Mouse (Mus musculus) E14TG2a.4 (cell line): ENCODE results near the gene Rcl1.

ENCODE experiments used
- H3K27me3 ChIP-seq: 2 replicates; pipeline ENCODE4 v1.6.1; 2014; ENCODE audit warnings: low read length, control low read depth; ENCODE audit not compliant: insufficient read depth
- H3K36me3 ChIP-seq: 2 replicates; pipeline ENCODE4 v1.6.1; 2014; ENCODE audit warnings: low read length, control low read depth; ENCODE audit not compliant: insufficient read depth
- H3K4me1 ChIP-seq: replicated peaks from 2 replicates; pipeline ENCODE4 v1.6.1; 2014; ENCODE audit warnings: low read depth, low read length, control low read depth
- H3K4me3 ChIP-seq: replicated peaks from 2 replicates; pipeline ENCODE4 v1.5.1; 2014; ENCODE audit warnings: mild to moderate bottlenecking, low read length
- H3K9me3 ChIP-seq: 2 replicates; pipeline ENCODE4 v1.6.1; 2014; ENCODE audit warnings: low read length, control low read depth
- CTCF ChIP-seq: conservative IDR thresholded peaks from 2 replicates; pipeline ENCODE4 v1.5.1; 2014; ENCODE audit warnings: low read length
- NANOG ChIP-seq: IDR thresholded peaks from 2 replicates; pipeline ENCODE4 v1.6.1; 2014; ENCODE audit warnings: borderline replicate concordance, low read length, mixed read lengths
- POU5F1 ChIP-seq: IDR thresholded peaks from 2 replicates; pipeline ENCODE4 v1.6.1; 2014; ENCODE audit warnings: low read length, borderline replicate concordance

Rcl1 gene

DNA sequence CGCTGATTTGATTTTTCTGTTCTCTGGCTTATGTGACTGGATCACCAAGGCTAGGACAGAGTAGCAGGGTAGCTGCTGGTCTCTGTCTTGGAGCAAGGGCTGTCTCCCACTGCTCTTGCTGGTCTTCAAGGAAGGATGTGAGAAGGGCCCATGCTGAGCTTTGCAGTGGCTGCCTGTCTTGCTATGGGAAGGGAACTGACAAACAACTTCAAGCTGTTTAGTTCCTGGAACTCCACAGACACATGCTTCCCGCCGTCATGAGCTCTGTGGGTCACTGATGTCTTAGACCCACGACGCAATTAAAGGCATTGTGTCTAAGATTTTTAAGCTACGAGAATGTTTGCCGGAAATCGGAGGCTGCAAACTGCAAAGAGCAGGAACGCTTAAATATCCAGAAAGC is 45.6 kb downstream of the Rcl1 start:
- Histone ChIP-seq H3K9me3 (no peaks in the 10 kb centered on the region), H3K36me3 (peaks cover 65% of the 10 kb centered on the region), H3K4me1 (peaks cover 55% of the 10 kb centered on the region), H3K27me3 (no peaks in the 10 kb centered on the region), H3K4me3 (no peak overlapping the region)
- TF ChIP-seq POU5F1, result no peak

DNA sequence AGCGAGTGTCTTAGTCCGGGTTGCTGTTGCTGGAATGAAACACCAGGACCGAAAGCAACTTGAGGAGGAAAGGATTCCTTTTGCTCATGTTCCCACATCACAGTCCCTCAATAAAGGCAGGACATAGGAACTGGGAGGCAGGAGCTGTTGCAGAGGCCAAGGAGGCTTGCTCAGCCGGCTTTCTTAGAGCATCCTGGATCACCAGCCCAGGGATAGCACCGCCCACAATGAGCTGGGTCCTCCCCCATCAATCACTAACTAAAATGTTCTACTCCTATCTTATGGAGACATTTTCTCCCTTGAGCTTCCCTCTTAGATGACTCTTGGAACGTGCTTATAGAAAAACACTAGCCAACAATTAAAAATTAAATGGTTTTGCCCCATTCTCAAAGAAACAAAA is 48.4 kb downstream of the Rcl1 start:
- no peaks in the 10 kb centered on the region for H3K27me3 ChIP-seq
- H3K4me3 ChIP-seq, result no peak overlapping the region
- H3K4me1 ChIP-seq, result peaks cover 40% of the 10 kb centered on the region
- peaks cover 38% of the 10 kb centered on the region for H3K36me3 ChIP-seq
- no peaks in the 10 kb centered on the region for H3K9me3 ChIP-seq
- TF ChIP-seq CTCF (no peak), NANOG (no peak), POU5F1 (no peak)

DNA sequence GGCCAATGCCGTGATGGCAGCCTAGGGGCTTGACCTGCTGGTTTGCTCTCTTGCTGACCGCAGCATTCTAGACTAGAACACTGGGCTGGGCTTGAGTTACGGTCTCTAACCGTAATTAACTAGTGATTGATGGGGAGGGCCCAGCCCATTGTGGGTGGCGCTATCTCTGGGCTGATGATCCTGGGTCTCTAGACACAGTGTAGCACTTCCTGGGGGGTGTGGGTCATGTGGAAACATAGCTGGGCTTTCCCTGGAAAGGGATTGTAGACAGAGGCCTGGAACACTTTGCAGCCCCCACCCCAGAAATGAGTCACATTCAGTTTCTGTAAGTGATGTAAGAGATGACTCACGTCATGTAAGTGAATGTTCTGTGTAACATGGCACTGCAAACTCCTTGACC is 48.9 kb downstream of the Rcl1 start:
- H3K4me1 ChIP-seq, result peaks cover 40% of the 10 kb centered on the region
- peaks cover 33% of the 10 kb centered on the region for H3K36me3 ChIP-seq
- H3K9me3 ChIP-seq, result no peaks in the 10 kb centered on the region
- no peak overlapping the region for H3K4me3 ChIP-seq
- no peaks in the 10 kb centered on the region for H3K27me3 ChIP-seq
- TF ChIP-seq CTCF (no peak), NANOG (no peak), POU5F1 (no peak)

DNA sequence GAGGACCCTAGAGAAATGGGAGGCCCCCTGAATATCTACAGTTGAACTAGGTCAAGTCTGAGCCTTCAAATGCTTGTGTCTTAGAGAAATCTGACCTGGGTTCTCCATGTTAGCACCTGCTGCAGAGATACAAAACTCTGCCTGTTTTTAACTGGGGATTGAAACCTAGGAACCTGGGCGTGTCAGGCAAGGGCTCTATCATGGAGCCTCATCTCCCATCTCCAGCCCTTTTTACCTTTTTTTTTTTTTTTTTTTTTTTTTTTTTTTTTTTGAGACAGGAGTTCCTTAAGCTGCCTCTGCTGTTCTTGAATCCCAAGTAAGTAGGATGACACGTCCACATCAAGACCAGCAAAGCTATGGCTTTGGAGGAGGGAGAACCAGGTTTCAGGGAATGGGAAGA is 50.3 kb downstream of the Rcl1 start:
- H3K27me3 ChIP-seq, result no peaks in the 10 kb centered on the region
- H3K9me3 ChIP-seq, result no peaks in the 10 kb centered on the region
- no peak overlapping the region for H3K4me3 ChIP-seq
- TF ChIP-seq POU5F1 (no peak), NANOG (no peak), CTCF (no peak)
- peaks cover 20% of the 10 kb centered on the region for H3K36me3 ChIP-seq
- H3K4me1 ChIP-seq, result peaks cover 43% of the 10 kb centered on the region

DNA sequence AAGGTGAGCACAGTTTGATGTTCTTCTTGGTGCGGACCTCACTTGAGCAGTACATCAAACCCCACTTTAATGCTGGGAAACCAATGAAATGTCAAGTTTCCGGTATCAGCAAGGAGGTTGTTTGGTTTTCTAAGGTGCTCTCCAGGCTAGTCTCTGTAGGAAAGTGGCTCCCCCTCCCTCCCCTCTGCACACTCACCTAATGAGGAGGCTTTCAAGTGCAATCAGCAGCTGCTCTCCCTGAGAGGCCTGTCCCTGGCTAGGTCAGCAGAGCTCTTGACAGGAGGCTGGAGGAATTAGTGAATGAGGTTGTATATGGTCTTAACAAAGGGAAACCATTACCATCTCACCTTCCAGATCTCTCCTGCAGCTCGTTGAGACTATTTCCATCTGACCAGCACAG is 54.4 kb downstream of the Rcl1 start:
- Histone ChIP-seq H3K4me1 (peaks cover 5% of the 10 kb centered on the region; the same call in 1 of the 2 replicates), H3K27me3 (no peaks in the 10 kb centered on the region), H3K4me3 (no peak overlapping the region), H3K36me3 (no peaks in the 10 kb centered on the region), H3K9me3 (no peaks in the 10 kb centered on the region; the same call in 1 of the 2 replicates)
- TF ChIP-seq NANOG, result no peak
- no peak for TF ChIP-seq CTCF
- no peak for TF ChIP-seq POU5F1

DNA sequence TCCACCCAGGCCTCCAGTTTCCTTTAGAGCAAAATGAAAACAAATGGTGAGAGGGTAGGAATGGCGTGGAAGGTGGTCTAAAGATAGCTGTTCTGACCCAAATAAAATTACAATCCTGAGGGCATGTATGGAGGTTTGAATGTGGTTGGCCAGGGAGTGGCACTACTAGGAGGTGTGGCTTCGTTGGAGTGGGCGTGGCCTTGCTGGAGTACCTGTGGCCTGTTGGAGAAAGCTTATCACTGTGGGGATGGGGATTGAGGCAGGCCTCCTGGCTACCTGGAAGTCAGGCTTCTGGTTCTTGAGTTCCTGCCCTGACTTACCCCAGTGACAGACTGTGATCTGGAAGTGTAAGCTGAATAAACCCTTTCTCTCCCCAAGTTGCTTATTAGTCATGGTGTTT is 55.2 kb downstream of the Rcl1 start:
- no peaks in the 10 kb centered on the region for H3K27me3 ChIP-seq
- no peaks in the 10 kb centered on the region for H3K36me3 ChIP-seq
- H3K4me3 ChIP-seq, result no peak overlapping the region
- H3K9me3 ChIP-seq, result no peaks in the 10 kb centered on the region; the same call in 1 of the 2 replicates
- peaks cover 5% of the 10 kb centered on the region; the same call in 1 of the 2 replicates for H3K4me1 ChIP-seq
- TF ChIP-seq POU5F1 (no peak), NANOG (no peak), CTCF (no peak)

DNA sequence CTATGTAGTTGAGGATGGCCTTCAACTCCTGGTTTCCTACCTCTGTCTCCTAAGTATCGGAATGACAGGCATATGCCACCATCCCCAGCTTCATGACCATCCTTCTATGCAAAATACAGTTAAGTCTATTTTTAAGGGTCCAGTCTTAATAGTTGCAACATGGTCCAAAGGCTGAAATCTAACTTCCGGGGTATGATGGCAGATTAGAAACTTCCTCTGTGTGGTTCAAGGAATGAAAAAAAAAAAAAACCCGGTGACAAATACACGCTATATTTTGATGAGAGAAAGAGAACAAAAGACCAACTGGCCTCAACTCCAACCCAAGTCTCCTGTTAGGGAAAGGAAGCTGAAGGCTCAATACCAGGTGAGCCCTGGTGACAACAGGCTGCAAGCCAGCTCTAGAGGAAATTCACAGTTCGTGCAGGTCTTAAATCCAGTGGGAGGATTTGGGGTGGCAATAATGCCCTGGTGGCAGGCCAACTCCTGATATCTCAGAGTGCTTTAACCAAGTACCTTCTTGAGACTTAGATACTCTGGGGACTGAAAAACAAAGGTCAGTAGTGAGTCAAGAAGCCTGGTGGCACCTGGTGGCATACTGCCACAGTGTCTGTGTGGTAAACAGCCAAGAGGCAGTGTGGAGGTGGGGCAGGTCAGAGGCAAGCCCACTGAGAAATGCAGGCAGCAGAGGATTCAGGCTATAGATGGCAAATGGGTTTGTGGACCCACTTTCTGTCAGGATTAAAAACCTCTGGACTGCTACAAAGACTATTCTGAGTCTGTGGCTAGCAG is 56.7 kb downstream of the Rcl1 start:
- H3K4me1 ChIP-seq, result peaks cover 11% of the 10 kb centered on the region
- H3K4me3 ChIP-seq, result no peak overlapping the region
- no peaks in the 10 kb centered on the region for H3K27me3 ChIP-seq
- H3K9me3 ChIP-seq, result no peaks in the 10 kb centered on the region; the same call in 1 of the 2 replicates
- no peaks in the 10 kb centered on the region for H3K36me3 ChIP-seq
- TF ChIP-seq POU5F1, result no peak
- TF ChIP-seq NANOG, result no peak
- TF ChIP-seq CTCF, result no peak

DNA sequence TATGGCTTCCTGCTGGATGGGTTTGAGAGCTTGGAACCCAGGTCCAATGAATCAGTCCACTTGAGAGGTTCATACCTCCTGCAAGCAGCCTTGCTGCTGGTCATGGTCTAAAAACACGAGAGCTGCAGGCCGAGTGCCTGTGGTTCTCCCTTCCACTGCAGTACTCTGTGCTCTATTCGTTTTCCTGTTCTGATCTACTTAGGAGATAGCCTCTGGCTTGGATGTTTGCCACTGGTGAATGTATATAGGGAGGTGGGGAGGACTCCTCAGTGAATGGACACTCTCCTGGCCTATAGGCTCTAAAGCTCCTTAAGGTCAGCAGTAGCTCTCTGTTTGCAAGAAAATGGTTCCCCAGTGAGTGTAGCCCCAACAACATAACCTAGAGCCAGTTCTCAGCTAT is 57.3 kb downstream of the Rcl1 start:
- no peak for TF ChIP-seq CTCF
- TF ChIP-seq NANOG, result no peak
- TF ChIP-seq POU5F1, result no peak
- Histone ChIP-seq H3K9me3 (no peaks in the 10 kb centered on the region; the same call in 1 of the 2 replicates), H3K36me3 (no peaks in the 10 kb centered on the region), H3K27me3 (no peaks in the 10 kb centered on the region), H3K4me3 (no peak overlapping the region), H3K4me1 (peaks cover 11% of the 10 kb centered on the region)

DNA sequence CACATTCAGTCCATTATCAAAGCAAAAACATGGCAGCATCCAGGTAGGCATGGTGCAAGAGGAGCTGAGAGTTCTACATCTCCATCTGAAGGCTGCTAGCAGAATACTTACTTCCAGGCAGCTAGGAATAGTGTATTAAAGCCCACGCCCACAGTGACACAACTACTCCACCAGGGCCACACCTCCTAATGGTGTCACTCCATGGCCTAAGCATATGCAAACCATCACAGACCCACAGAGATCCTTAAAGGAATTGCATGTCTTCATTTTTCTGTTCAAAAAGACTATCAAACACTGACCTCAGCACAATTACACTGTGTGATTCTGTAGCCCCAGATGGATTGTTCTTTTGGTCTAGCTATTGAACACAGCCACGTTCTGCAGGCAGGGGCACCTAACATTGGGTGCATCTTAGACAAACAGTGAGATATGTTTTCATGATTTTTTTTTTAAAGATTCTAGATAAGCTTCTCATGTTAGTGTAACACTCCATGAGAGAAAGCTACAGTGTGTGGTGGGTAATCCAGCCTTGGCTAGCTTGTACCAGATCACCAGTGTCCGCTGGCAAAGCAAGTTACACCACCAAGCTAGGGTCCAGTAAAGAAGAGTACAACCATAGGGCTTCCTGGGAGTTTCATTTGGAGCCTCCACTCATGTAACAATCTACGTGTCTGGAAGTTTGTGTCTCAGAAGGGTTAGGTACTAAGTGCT is 62.8 kb downstream of the Rcl1 start:
- no peaks in the 10 kb centered on the region for H3K36me3 ChIP-seq
- TF ChIP-seq CTCF, result no peak
- no peak for TF ChIP-seq NANOG
- no peak for TF ChIP-seq POU5F1
- H3K27me3 ChIP-seq, result no peaks in the 10 kb centered on the region
- H3K9me3 ChIP-seq, result peaks cover 10% of the 10 kb centered on the region
- peaks cover 6% of the 10 kb centered on the region for H3K4me1 ChIP-seq
- no peak overlapping the region for H3K4me3 ChIP-seq
